Mouse (Mus musculus) frontal cortex, postnatal 36 days (tissue): ENCODE results near the gene Gm29106.
"Not testable (repeated sequence)": the region's sequence is repeated elsewhere in the genome, so short reads cannot be mapped to it uniquely, and the experiment has no call there.

Experiments
- DNase-seq, 2 experiments: peaks; one replicate each; pipeline ENCODE4 v3.0.0; 2022; ENCODE audit warnings: low spot score in 2 of 2

Gm29106 gene

DNA sequence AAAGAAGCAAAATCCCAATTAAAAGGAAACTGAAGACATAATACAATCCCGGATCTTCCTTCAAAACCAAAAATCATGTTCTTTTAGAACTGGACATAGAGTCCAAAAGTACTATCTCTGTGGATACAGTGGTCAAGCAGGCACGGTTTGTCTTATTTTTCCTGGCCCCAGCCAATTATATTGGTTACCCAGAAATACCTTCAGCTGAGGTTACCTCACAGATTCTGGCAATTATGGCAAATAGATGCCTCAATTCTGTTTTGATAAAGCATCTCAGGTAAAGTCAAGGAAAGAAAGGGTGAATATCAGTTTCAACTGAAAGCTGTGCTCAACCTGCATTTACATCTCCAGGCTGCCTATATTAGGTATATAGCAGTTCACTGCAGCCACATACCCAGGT is at the start of gene Gm29106:
Gene Gm29106 (plus strand): TSS at position 301 of the 400 bp plus-strand sequence.
- not testable (repeated sequence) for DNase-seq

DNA sequence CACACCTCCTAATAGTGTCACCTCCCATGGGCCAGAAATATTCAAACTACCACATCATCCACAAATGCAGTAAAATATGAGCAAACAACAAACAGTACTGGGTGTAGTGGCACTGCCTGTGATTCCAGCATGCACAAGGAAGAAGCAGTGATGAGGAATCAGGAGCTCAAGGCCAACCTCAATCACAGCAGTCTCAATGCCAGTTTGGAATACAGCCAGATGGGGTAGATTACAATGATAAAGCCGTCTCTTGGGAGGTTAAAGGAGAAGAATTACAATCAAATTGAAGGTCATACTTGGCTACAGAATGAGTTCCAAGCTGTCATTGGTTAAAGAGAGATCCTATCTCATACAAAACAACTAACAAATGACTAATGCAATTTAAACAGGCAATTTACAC is 52.2 kb downstream of the Gm29106 start:
- DNase-seq, result no peak

DNA sequence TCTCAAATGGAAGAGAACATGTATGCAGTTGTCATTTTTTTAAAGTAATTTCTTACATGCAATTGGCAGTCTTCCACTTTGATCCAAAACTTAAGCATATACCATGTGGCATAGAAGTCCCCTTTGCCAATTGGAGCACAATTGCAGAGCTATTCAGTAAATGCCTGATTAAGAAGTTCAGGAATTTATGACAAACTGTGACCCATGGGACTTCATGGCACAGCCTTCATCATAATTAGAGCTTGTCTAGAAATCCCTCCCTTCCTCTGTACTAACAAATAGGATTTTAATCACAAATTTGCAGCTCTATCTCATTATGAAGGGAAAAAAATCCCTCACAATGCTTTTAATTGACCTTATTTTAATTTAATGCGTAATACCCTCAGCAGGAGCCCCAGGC is 59.7 kb downstream of the Gm29106 start:
- DNase-seq, result no peak
